Mouse (Mus musculus): Measurements from ENCODE around the gene Ntrk3. TPM values are rescaled to one million over a fixed set of nuclear protein-coding genes. Genes with fewer than 3 reads are reported as not detected.
A peak's percentile ranks its signal among the peaks of the same experiment; 100 is the strongest.

The Ntrk3 gene
- polyA plus RNA-seq, 1 experiment from 2014 or later, result 27.0 TPM

GRCm38 (mm10) chr7:78765215-78765631 lies 27.4 kb upstream of the Ntrk3 start:
- Histone ChIP-seq H3K9ac (replicated peaks; ENCODE audit: low read length) (no peak overlapping the region), H3K36me3 (ENCODE audit: control insufficient read depth, insufficient read depth, low read length) (no peaks in the 10 kb centered on the region), H3K27ac (replicated peaks; ENCODE audit: low read depth, low read length) (no peak overlapping the region), H3K9me3 (ENCODE audit: control insufficient read depth, low read length) (no peaks in the 10 kb centered on the region), H3K4me1 (ENCODE audit: control insufficient read depth, insufficient read depth, low read length) (no peaks in the 10 kb centered on the region), H3K4me3 (replicated peaks; ENCODE audit: low read depth, low read length) (no peak overlapping the region), H3K4me2 (ENCODE audit: low read length) (no peak overlapping the region), H3K27me3 (ENCODE audit: control insufficient read depth, insufficient read depth, low read length) (no peaks in the 10 kb centered on the region)
- ATAC-seq (ENCODE audit: low FRiP score, low TSS enrichment) (no peak), DNase-seq (no peak)
- WGBS, result 64% methylated on average over 5 of the region's 5 CpGs

DNA sequence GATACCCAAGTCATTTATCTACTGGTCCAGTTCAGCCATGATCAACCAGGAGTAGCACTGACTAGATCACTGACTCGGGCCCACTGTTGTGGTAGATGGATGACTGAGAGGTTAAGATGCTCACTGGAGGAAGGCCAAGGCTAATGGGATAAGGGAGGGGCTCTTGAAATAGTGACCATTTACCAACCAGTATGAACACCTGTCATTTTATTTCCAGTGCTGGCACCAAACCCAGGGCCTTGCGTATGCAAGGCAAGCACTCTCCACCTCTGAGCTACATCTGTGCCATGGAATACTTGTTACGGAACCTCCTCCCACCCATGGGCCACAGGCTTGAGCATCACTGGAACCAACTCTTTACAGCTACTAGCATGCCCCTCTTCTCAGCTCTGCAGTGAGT lies 26.0 kb upstream of the Ntrk3 start:
- ATAC-seq (ENCODE audit: low FRiP score, low TSS enrichment), result no peak
- Histone ChIP-seq H3K4me2 (ENCODE audit: low read length) (no peak overlapping the region), H3K27ac (replicated peaks; ENCODE audit: low read depth, low read length) (no peak overlapping the region), H3K4me1 (ENCODE audit: control insufficient read depth, insufficient read depth, low read length) (no peaks in the 10 kb centered on the region), H3K36me3 (ENCODE audit: control insufficient read depth, insufficient read depth, low read length) (no peaks in the 10 kb centered on the region), H3K9me3 (ENCODE audit: control insufficient read depth, low read length) (no peaks in the 10 kb centered on the region), H3K4me3 (replicated peaks; ENCODE audit: low read depth, low read length) (no peak overlapping the region), H3K27me3 (ENCODE audit: control insufficient read depth, insufficient read depth, low read length) (no peaks in the 10 kb centered on the region), H3K9ac (replicated peaks; ENCODE audit: low read length) (no peak overlapping the region)
- no peak for DNase-seq
- WGBS, result 98% methylated on average over 3 of the region's 3 CpGs

DNA sequence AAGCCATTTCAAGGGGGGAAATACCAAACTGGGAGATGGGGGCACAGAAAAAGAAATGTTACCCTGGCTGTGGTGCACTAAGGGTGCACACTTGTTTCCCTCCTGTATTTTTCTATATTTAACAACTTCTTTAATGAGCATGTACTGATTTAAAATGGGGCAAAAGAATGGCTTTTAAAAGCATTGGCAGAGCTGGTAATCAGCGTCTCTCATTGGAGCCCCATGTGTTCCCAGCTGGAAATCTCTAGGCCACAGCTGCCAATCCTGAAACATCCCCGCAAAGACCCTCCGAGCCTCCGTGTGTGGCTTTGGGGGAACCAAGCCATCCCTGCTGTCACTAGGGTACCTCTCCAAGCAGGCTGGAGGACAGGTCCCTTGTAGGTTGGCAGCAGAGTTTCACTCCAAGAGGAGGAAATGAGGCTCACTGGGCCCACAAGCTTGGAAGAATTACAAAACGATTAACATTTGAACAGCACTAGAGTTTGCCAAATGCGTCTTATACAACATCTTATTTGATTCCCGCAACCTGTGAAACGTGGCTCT lies 16.7 kb upstream of the Ntrk3 start:
- ATAC-seq (ENCODE audit: low FRiP score, low TSS enrichment), result no peak
- H3K9me3 ChIP-seq (ENCODE audit: control insufficient read depth, low read length), result no peaks in the 10 kb centered on the region
- peak; percentile 3 for DNase-seq
- no peaks in the 10 kb centered on the region for H3K27me3 ChIP-seq (ENCODE audit: control insufficient read depth, insufficient read depth, low read length)
- no peak overlapping the region for H3K4me3 ChIP-seq (replicated peaks; ENCODE audit: low read depth, low read length)
- no peak overlapping the region for H3K4me2 ChIP-seq (ENCODE audit: low read length)
- WGBS, result 56% methylated on average over 8 of the region's 8 CpGs
- H3K9ac ChIP-seq (replicated peaks; ENCODE audit: low read length), result no peak overlapping the region
- no peak overlapping the region for H3K27ac ChIP-seq (replicated peaks; ENCODE audit: low read depth, low read length)
- no peaks in the 10 kb centered on the region for H3K36me3 ChIP-seq (ENCODE audit: control insufficient read depth, insufficient read depth, low read length)
- no peaks in the 10 kb centered on the region for H3K4me1 ChIP-seq (ENCODE audit: control insufficient read depth, insufficient read depth, low read length)

- no peak overlapping the region for H3K4me2 ChIP-seq (ENCODE audit: low read length)
- H3K9ac ChIP-seq (replicated peaks; ENCODE audit: low read length), result no peak overlapping the region
- H3K4me3 ChIP-seq (replicated peaks; ENCODE audit: low read depth, low read length), result no peak overlapping the region
- ATAC-seq (ENCODE audit: low FRiP score, low TSS enrichment), result no peak
- 70% methylated on average over 7 of the region's 7 CpGs for WGBS
- H3K27ac ChIP-seq (replicated peaks; ENCODE audit: low read depth, low read length), result no peak overlapping the region
- no peak for DNase-seq
- H3K9me3 ChIP-seq (ENCODE audit: control insufficient read depth, low read length), result no peaks in the 10 kb centered on the region
- no peaks in the 10 kb centered on the region for H3K36me3 ChIP-seq (ENCODE audit: control insufficient read depth, insufficient read depth, low read length)
- H3K27me3 ChIP-seq (ENCODE audit: control insufficient read depth, insufficient read depth, low read length), result no peaks in the 10 kb centered on the region
- no peaks in the 10 kb centered on the region for H3K4me1 ChIP-seq (ENCODE audit: control insufficient read depth, insufficient read depth, low read length)
Observed at GRCm38 (mm10) chr7:78753752-78754457, 16.1 kb upstream of the Ntrk3 start.

- Histone ChIP-seq H3K4me3 (replicated peaks; ENCODE audit: low read depth, low read length) (no peak overlapping the region), H3K9ac (replicated peaks; ENCODE audit: low read length) (no peak overlapping the region), H3K4me2 (ENCODE audit: low read length) (no peak overlapping the region), H3K4me1 (ENCODE audit: control insufficient read depth, insufficient read depth, low read length) (no peaks in the 10 kb centered on the region), H3K36me3 (ENCODE audit: control insufficient read depth, insufficient read depth, low read length) (no peaks in the 10 kb centered on the region), H3K27me3 (ENCODE audit: control insufficient read depth, insufficient read depth, low read length) (no peaks in the 10 kb centered on the region), H3K27ac (replicated peaks; ENCODE audit: low read depth, low read length) (no peak overlapping the region), H3K9me3 (ENCODE audit: control insufficient read depth, low read length) (no peaks in the 10 kb centered on the region)
- ATAC-seq (ENCODE audit: low FRiP score, low TSS enrichment) (no peak), DNase-seq (no peak)
- 92% methylated on average over 4 of the region's 4 CpGs for WGBS
Observed at GRCm38 (mm10) chr7:78752961-78753360, 15.1 kb upstream of the Ntrk3 start.

- 78% methylated on average over 5 of the region's 5 CpGs for WGBS
Observed at GRCm38 (mm10) chr7:78743731-78744385, 6.0 kb upstream of the Ntrk3 start.

DNA sequence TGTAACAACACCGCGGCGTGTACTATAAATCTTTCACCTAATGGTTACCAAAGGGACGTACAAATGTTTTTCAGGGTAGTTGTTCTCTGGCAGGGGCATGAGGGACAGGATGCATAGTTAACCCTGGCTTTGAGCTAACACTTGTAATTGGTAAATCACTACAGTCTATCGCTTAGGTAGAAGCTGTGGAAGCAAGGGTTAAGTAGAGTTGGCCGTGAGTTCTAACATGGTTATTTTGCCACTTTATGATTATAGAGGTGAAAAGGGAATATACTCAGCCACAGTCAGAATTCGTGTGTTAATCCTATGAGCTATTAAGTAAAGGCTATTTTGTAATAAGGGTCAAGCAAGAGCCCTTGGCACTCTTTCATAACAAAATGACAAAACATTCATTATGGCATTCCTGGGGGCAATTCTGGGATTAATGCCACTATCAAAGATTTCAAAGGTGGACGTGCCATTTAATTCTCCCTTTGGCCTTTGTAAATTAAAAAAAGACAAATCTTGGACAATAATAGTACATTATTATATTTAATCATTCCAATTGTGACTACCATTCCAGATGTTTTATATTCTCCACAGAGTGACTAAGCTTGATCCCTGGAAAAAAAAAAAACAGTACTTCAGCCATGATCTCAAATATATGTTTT lies 1.7 kb upstream of the Ntrk3 start:
- Histone ChIP-seq H3K27ac (replicated peaks; ENCODE audit: low read depth, low read length) (no peak overlapping the region), H3K4me2 (ENCODE audit: low read length) (no peak overlapping the region), H3K9ac (replicated peaks; ENCODE audit: low read length) (no peak overlapping the region), H3K36me3 (ENCODE audit: control insufficient read depth, insufficient read depth, low read length) (no peaks in the 10 kb centered on the region), H3K4me1 (ENCODE audit: control insufficient read depth, insufficient read depth, low read length) (no peaks in the 10 kb centered on the region), H3K4me3 (replicated peaks; ENCODE audit: low read depth, low read length) (no peak overlapping the region), H3K9me3 (ENCODE audit: control insufficient read depth, low read length) (no peaks in the 10 kb centered on the region), H3K27me3 (ENCODE audit: control insufficient read depth, insufficient read depth, low read length) (no peaks in the 10 kb centered on the region)
- 84% methylated on average over 8 of the region's 8 CpGs for WGBS
- no peak for DNase-seq
- no peak for ATAC-seq (ENCODE audit: low FRiP score, low TSS enrichment)

More at GRCm38 (mm10) chr7:78743731-78744385, 6.0 kb upstream of the Ntrk3 start:
- H3K4me1 ChIP-seq (ENCODE audit: control insufficient read depth, insufficient read depth, low read length), result no peaks in the 10 kb centered on the region
- H3K27me3 ChIP-seq (ENCODE audit: control insufficient read depth, insufficient read depth, low read length), result no peaks in the 10 kb centered on the region
- no peak overlapping the region for H3K4me3 ChIP-seq (replicated peaks; ENCODE audit: low read depth, low read length)
- H3K9me3 ChIP-seq (ENCODE audit: control insufficient read depth, low read length), result no peaks in the 10 kb centered on the region
- H3K4me2 ChIP-seq (ENCODE audit: low read length), result no peak overlapping the region
- ATAC-seq (ENCODE audit: low FRiP score, low TSS enrichment) (no peak), DNase-seq (no peak)
- no peaks in the 10 kb centered on the region for H3K36me3 ChIP-seq (ENCODE audit: control insufficient read depth, insufficient read depth, low read length)
- H3K9ac ChIP-seq (replicated peaks; ENCODE audit: low read length), result no peak overlapping the region
- H3K27ac ChIP-seq (replicated peaks; ENCODE audit: low read depth, low read length), result no peak overlapping the region

GRCm38 (mm10) chr7:78737196-78737595 lies 616 bp downstream of the Ntrk3 start:
- Histone ChIP-seq H3K9ac (replicated peaks; ENCODE audit: low read length) (no peak overlapping the region), H3K4me3 (replicated peaks; ENCODE audit: low read depth, low read length) (no peak overlapping the region), H3K36me3 (ENCODE audit: control insufficient read depth, insufficient read depth, low read length) (no peaks in the 10 kb centered on the region), H3K4me2 (ENCODE audit: low read length) (no peak overlapping the region), H3K9me3 (ENCODE audit: control insufficient read depth, low read length) (no peaks in the 10 kb centered on the region), H3K27ac (replicated peaks; ENCODE audit: low read depth, low read length) (no peak overlapping the region), H3K27me3 (ENCODE audit: control insufficient read depth, insufficient read depth, low read length) (no peaks in the 10 kb centered on the region), H3K4me1 (ENCODE audit: control insufficient read depth, insufficient read depth, low read length) (no peaks in the 10 kb centered on the region)
- 92% methylated on average over 6 of the region's 6 CpGs for WGBS
- DNase-seq (no peak), ATAC-seq (ENCODE audit: low FRiP score, low TSS enrichment) (no peak)

Measured in midbrain, embryonic 14.5 days (tissue).